Mouse (Mus musculus) ES-Bruce4 (cell line): ENCODE measurements around the gene Usp48.

ENCODE experiments used
- CTCF ChIP-seq: IDR thresholded peaks from one replicate; pipeline ENCODE4 v1.8.1; 2011; ENCODE audit warnings: low read depth, low read length
- EP300 ChIP-seq: IDR thresholded peaks from 2 replicates; pipeline ENCODE4 v1.6.1; 2011; ENCODE audit warnings: low read depth, low read length; ENCODE audit not compliant: insufficient read depth
- POLR2A ChIP-seq: IDR thresholded peaks from one replicate; pipeline ENCODE4 v1.8.1; 2011; ENCODE audit warnings: low read length; ENCODE audit not compliant: insufficient read depth

DNA sequence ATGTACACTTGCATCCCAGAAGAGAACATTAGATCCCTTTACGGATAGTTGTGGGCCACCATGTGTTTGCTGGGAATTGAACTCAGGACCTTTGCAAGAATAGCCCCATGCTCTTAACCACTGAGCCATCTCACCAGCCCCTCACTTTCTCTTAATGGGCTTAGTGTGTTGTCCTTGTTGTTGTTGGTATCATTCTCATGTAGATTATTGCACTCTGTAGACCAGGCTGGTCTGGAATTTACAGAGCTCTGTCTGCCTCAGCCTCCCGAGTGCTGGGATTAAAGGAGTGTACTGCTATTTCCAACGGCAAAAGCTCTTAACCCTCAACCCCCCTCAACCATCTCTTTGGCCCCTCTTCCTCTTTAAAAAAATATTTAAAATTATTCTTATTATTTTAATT is 4.0 kb upstream of the Usp48 start:
- TF ChIP-seq CTCF, result no peak
- no peak for TF ChIP-seq POLR2A
- TF ChIP-seq EP300, result no peak
